Mouse (Mus musculus) limb, embryonic 12.5 days (tissue): ENCODE data around the gene Tmem54. TPM values are rescaled to one million over a fixed set of nuclear protein-coding genes. Genes with fewer than 3 reads are reported as not detected.

Experiments used
- ATAC-seq: fragments of 200-750 bp; cut with Nextera tagmentation; 2 replicates; pipeline ENCODE4 v1.8.0; 2017; ENCODE audit warnings: low read depth, moderate TSS enrichment; ENCODE audit not compliant: insufficient number of reproducible peaks, insufficient read depth, low FRiP score, low TSS enrichment
- H3K27ac ChIP-seq: fragments of 300-500 bp; sonication (generic); 2 replicates; pipeline ENCODE4 v1.5.1; 2016; ENCODE audit warnings: mild to moderate bottlenecking, moderate library complexity
- H3K27me3 ChIP-seq: fragments of 300-500 bp; sonication (generic); 2 replicates; pipeline ENCODE4 v1.6.1; 2016; ENCODE audit warnings: mild to moderate bottlenecking, moderate library complexity
- H3K36me3 ChIP-seq: fragments of 300-500 bp; sonication (generic); 2 replicates; pipeline ENCODE4 v1.6.1; 2016; ENCODE audit warnings: mild to moderate bottlenecking, moderate library complexity
- H3K4me1 ChIP-seq: fragments of 300-500 bp; sonication (generic); replicated peaks from 2 replicates; pipeline ENCODE4 v1.6.1; 2016
- H3K4me2 ChIP-seq: fragments of 300-500 bp; sonication (generic); 2 replicates; pipeline ENCODE4 v1.6.1; 2016; ENCODE audit warnings: mild to moderate bottlenecking, moderate library complexity
- H3K4me3 ChIP-seq: fragments of 300-500 bp; sonication (generic); replicated peaks from 2 replicates; pipeline ENCODE4 v1.5.1; 2016; ENCODE audit warnings: mild to moderate bottlenecking
- H3K9ac ChIP-seq: fragments of 300-500 bp; sonication (generic); replicated peaks from 2 replicates; pipeline ENCODE4 v1.6.1; 2016; ENCODE audit warnings: mild to moderate bottlenecking, moderate library complexity
- H3K9me3 ChIP-seq: fragments of 300-500 bp; sonication (generic); 2 replicates; pipeline ENCODE4 v1.6.1; 2016; ENCODE audit warnings: mild to moderate bottlenecking, moderate library complexity
- WGBS: fragments of 180-500 bp; shearing (Covaris S2); methylation state at CpG from one replicate; pipeline ENCODE4 v1.1.7; 2016; 5-methylcytosine and 5-hydroxymethylcytosine counted together
- polyA plus RNA-seq: library from polyadenylated mRNA; unstranded; fragments of >200 nt; fragmentation: Nextera tagmentation; extraction: Ambion mirVana; gene quantifications from 2 replicates; pipeline ENCODE4 v1.2.1, GENCODE M21; 2016

Gene Tmem54
- polyA plus RNA-seq, 1 experiment from 2014 or later = 4.2 TPM

GRCm38 (mm10) chr4:129102133-129102829 is 3.1 kb upstream of the Tmem54 start:
- Histone ChIP-seq H3K4me3 (no peak overlapping the region), H3K4me1 (peaks cover 6% of the 10 kb centered on the region), H3K36me3 (no peaks in the 10 kb centered on the region), H3K9ac (no peak overlapping the region), H3K27ac (no peak overlapping the region), H3K4me2 (no peak overlapping the region), H3K27me3 (peaks cover 55% of the 10 kb centered on the region), H3K9me3 (no peaks in the 10 kb centered on the region)
- 81% methylated on average over 14 of the region's 14 CpGs for WGBS
- no peak for ATAC-seq

DNA sequence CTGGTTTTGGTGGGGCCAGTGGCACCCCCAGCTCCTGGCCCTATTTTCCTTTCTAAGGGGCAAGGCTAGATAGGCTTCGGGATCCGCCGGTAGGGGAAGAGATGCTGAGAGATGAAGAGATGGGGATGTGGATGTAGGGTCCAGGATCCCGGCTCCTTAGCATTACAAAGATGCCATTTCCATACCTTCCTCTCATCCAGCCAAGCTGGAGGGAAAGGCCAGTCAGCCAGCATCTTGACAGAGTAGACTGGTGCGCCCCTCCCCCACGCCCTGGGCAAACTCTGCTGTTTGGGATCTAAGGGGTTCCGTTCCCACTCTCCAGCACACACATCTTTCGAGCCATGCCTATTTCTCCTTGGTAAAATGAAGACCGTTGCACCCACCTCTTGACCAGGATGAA is 725 bp downstream of the Tmem54 start:
- H3K9me3 ChIP-seq = no peaks in the 10 kb centered on the region
- peak overlapping the region; percentile 36; the same call in 1 of the 2 replicates for H3K4me3 ChIP-seq
- H3K36me3 ChIP-seq = no peaks in the 10 kb centered on the region
- H3K4me1 ChIP-seq = peaks cover 6% of the 10 kb centered on the region
- H3K4me2 ChIP-seq = peak overlapping the region; percentile 61
- no peak overlapping the region for H3K27ac ChIP-seq
- no peak overlapping the region for H3K9ac ChIP-seq
- WGBS = 16% methylated on average over 9 of the region's 9 CpGs
- H3K27me3 ChIP-seq = peaks cover 65% of the 10 kb centered on the region
- no peak for ATAC-seq

GRCm38 (mm10) chr4:129107348-129107899 is 2.1 kb downstream of the Tmem54 start:
- no peaks in the 10 kb centered on the region for H3K36me3 ChIP-seq
- no peak for ATAC-seq
- H3K4me3 ChIP-seq = no peak overlapping the region
- H3K9me3 ChIP-seq = no peaks in the 10 kb centered on the region
- 73% methylated on average over 10 of the region's 10 CpGs for WGBS
- H3K27me3 ChIP-seq = peaks cover 59% of the 10 kb centered on the region
- no peak overlapping the region for H3K9ac ChIP-seq
- H3K27ac ChIP-seq = no peak overlapping the region
- peaks cover 10% of the 10 kb centered on the region for H3K4me1 ChIP-seq
- no peak overlapping the region for H3K4me2 ChIP-seq

DNA sequence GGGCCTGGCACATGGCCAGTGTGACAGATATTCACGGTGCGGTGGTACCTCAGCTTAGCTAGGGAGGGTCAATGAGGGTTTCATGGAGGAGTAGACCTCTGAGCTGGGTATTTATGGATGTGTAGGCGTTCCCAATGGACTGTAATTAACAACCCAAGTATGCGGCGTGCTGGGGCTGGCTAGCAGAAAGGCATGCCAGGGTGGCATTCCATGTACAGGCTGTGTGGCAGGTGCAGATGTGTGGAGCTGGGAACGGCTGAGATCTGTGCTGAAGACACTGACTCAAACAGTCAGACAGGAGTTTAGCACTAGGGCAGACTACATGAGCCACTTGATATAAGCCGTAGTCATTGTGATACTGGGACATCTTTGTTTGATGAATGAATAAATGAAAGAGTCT is 3.3 kb downstream of the Tmem54 start:
- 0 out of 2 replicates have a peak, but pooled peaks cover 5% of the 10 kb centered on the region for H3K9me3 ChIP-seq
- H3K27ac ChIP-seq = no peak overlapping the region
- H3K27me3 ChIP-seq = peaks cover 54% of the 10 kb centered on the region
- H3K36me3 ChIP-seq = no peaks in the 10 kb centered on the region
- H3K4me2 ChIP-seq = no peak overlapping the region
- 78% methylated on average over 7 of the region's 7 CpGs for WGBS
- H3K9ac ChIP-seq = no peak overlapping the region
- ATAC-seq = no peak
- peaks cover 10% of the 10 kb centered on the region for H3K4me1 ChIP-seq
- no peak overlapping the region for H3K4me3 ChIP-seq

DNA sequence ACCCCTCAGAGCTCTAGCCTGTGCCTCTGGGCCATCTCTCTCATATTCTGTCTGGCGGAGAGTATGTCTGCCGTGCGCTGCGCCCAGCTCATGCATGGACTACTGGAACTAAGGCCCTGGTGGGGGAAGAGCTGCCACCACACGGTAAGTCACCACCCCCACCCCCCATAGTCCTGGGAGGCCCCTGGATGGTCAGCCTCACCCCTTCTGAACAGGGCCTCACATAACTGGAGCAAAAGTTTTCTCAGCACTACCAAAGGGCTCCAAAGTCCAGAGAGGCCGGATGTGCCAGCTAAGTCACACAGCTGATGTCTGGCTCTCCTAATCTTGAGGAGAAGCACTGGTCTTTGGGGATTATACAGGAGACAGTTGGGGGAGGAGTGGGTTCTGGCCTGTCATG is 5.5 kb downstream of the Tmem54 start:
- no peak for ATAC-seq
- Histone ChIP-seq H3K4me2 (no peak overlapping the region), H3K27ac (no peak overlapping the region), H3K9ac (no peak overlapping the region), H3K4me1 (peaks cover 5% of the 10 kb centered on the region; the same call in 1 of the 2 replicates), H3K27me3 (peaks cover 44% of the 10 kb centered on the region), H3K4me3 (no peak overlapping the region), H3K9me3 (0 out of 2 replicates have a peak, but pooled peaks cover 5% of the 10 kb centered on the region), H3K36me3 (no peaks in the 10 kb centered on the region)
- WGBS = 85% methylated on average over 6 of the region's 6 CpGs

DNA sequence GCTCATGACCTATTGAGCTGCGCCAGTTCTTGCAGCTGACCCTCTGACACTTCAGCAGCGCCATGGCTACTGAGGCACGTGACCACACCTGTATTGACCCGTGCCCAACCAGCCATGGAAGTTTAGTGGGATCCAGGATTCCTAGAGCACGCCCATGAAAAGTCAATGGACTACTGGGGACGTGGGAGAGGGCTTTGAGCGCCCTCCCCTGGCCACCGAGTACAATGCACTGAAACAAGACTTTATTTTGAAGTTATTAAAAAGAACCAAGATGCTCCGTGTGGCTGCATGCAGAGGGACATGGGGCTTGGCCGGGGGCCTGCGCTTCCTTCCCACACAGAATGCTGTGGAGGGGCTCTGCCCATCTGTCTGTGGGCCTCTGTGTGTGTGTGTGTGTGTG is 6.0 kb downstream of the Tmem54 start:
- Histone ChIP-seq H3K9ac (no peak overlapping the region), H3K4me3 (no peak overlapping the region), H3K9me3 (0 out of 2 replicates have a peak, but pooled peaks cover 5% of the 10 kb centered on the region), H3K4me2 (no peak overlapping the region), H3K4me1 (peaks cover 5% of the 10 kb centered on the region; the same call in 1 of the 2 replicates), H3K27me3 (peaks cover 43% of the 10 kb centered on the region), H3K27ac (no peak overlapping the region), H3K36me3 (no peaks in the 10 kb centered on the region)
- no peak for ATAC-seq
- WGBS = 68% methylated on average over 11 of the region's 11 CpGs

GRCm38 (mm10) chr4:129112231-129112630 is 6.9 kb downstream of the Tmem54 start:
- no peak overlapping the region for H3K27ac ChIP-seq
- ATAC-seq = no peak
- H3K27me3 ChIP-seq = peaks cover 38% of the 10 kb centered on the region
- H3K4me1 ChIP-seq = peaks cover 5% of the 10 kb centered on the region; the same call in 1 of the 2 replicates
- WGBS = 53% methylated on average over 12 of the region's 13 CpGs
- no peak overlapping the region for H3K4me3 ChIP-seq
- no peak overlapping the region for H3K9ac ChIP-seq
- no peaks in the 10 kb centered on the region for H3K36me3 ChIP-seq
- 0 out of 2 replicates have a peak, but pooled peaks cover 5% of the 10 kb centered on the region for H3K9me3 ChIP-seq
- no peak overlapping the region for H3K4me2 ChIP-seq

GRCm38 (mm10) chr4:129113083-129113988 is 8.0 kb downstream of the Tmem54 start:
- no peak overlapping the region for H3K4me3 ChIP-seq
- ATAC-seq = peak; percentile 74; the same call in 1 of the 2 replicates
- no peak overlapping the region for H3K27ac ChIP-seq
- H3K36me3 ChIP-seq = no peaks in the 10 kb centered on the region
- 32% methylated on average over 28 of the region's 28 CpGs for WGBS
- H3K4me2 ChIP-seq = no peak overlapping the region
- peaks cover 29% of the 10 kb centered on the region for H3K27me3 ChIP-seq
- H3K4me1 ChIP-seq = peaks cover 5% of the 10 kb centered on the region; the same call in 1 of the 2 replicates
- H3K9me3 ChIP-seq = 0 out of 2 replicates have a peak, but pooled peaks cover 5% of the 10 kb centered on the region
- no peak overlapping the region for H3K9ac ChIP-seq

DNA sequence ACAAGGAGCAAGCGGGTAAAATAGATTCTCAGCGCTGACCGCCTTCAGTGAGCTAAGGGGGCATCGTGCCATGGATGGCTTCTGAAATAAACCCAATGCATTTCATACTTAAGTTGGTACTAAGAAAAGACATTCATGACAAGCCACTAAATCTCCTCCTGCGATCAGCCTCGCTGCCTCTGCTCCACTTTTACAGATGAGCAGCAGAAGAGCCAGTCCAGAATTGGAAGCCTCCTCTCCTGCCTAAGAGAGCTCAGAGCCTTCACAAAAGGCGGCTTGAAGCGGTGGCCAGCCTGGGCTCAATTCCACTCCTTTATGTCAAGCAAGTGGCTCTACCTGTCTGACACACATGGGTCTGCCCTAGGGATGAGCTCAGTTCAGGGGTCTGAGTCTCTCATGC is 11.4 kb downstream of the Tmem54 start:
- Histone ChIP-seq H3K4me3 (no peak overlapping the region), H3K27ac (no peak overlapping the region), H3K36me3 (no peaks in the 10 kb centered on the region), H3K4me2 (no peak overlapping the region), H3K4me1 (peaks cover 19% of the 10 kb centered on the region), H3K9ac (no peak overlapping the region), H3K27me3 (peaks cover 59% of the 10 kb centered on the region), H3K9me3 (0 out of 2 replicates have a peak, but pooled peaks cover 5% of the 10 kb centered on the region)
- ATAC-seq = no peak
- 93% methylated on average over 8 of the region's 8 CpGs for WGBS

GRCm38 (mm10) chr4:129117720-129118510 is 12.6 kb downstream of the Tmem54 start:
- no peak overlapping the region for H3K4me2 ChIP-seq
- H3K36me3 ChIP-seq = no peaks in the 10 kb centered on the region
- H3K27me3 ChIP-seq = peaks cover 71% of the 10 kb centered on the region
- 0 out of 2 replicates have a peak, but pooled peaks cover 3% of the 10 kb centered on the region for H3K9me3 ChIP-seq
- no peak overlapping the region for H3K27ac ChIP-seq
- no peak overlapping the region for H3K9ac ChIP-seq
- H3K4me1 ChIP-seq = peaks cover 17% of the 10 kb centered on the region
- 85% methylated on average over 14 of the region's 14 CpGs for WGBS
- H3K4me3 ChIP-seq = no peak overlapping the region
- no peak for ATAC-seq
